In genomic region chr9:57523754-57524153, GRCm38 (mm10) we compare ENCODE assay signal across 9 mouse cellular contexts. TPM values are rescaled to one million over a fixed set of nuclear protein-coding genes. Genes with fewer than 3 reads are reported as not detected.
DNase-seq lines count a peak whose midpoint lies in the region; ATAC-seq and TF ChIP-seq lines count a peak whose summit lies in the region.
"Had no signal": no experiment of that assay in that cellular context is flagged by ENCODE, and none has a peak within 500 bp of the region (broad histone marks: within the 10 kb centered on the region; RNA-seq: fewer than 3 reads in every experiment).

No protein-coding gene starts in this region.

- DNase-seq in hindbrain, embryonic 14.5 days (ENCODE audit: low spot score): peak; percentile 80
- DNase-seq in hindbrain, embryonic 10.5 days (ENCODE audit: low spot score): no peak
- DNase-seq in 416B (ENCODE audit: low read depth): peak; percentile 84
- DNase-seq in ES-E14 (ENCODE audit: low read depth, low spot score): no peak
- DNase-seq in forelimb bud, embryonic 11.5 days (ENCODE audit: low read depth, low spot score): peak; percentile 60
- no peak for DNase-seq in yolk sac, embryonic 10.5 days (ENCODE audit: low spot score)
- DNase-seq in thymus, postnatal 14 days: no peak

- peaks cover 24% of the 10 kb centered on the region for H3K4me1 ChIP-seq in hindbrain, embryonic 14.5 days (replicated peaks; ENCODE audit: control insufficient read depth, insufficient read depth, low read length)
- H3K4me1 ChIP-seq in hindbrain, embryonic 10.5 days (replicated peaks): peaks cover 28% of the 10 kb centered on the region
- peaks cover 7 to 8% of the 10 kb centered on the region in 2 experiments for H3K4me1 ChIP-seq in ES-E14 (ENCODE audit: control insufficient read depth in 2 of 2, insufficient read depth in 2 of 2, low read length in 2 of 2, poor library complexity in 1 of 2)

- no peak overlapping the region for H3K9ac ChIP-seq in hindbrain, embryonic 14.5 days
- no peak overlapping the region for H3K9ac ChIP-seq in ES-E14 (ENCODE audit: insufficient read depth, low read depth, low read length, poor library complexity, severe bottlenecking)

- H3K4me2 ChIP-seq in hindbrain, embryonic 14.5 days (replicated peaks): peak overlapping the region; percentile 57

- in situ Hi-C loops in ES-E14 (cut with MboI; ENCODE audit: low sequenced_read_pairs in 2 of 2, unreplicated experiment in 2 of 2): no loop called here

- ATAC-seq in hindbrain, embryonic 14.5 days (ENCODE audit: low FRiP score): no peak
- ATAC-seq in frontal cortex, adult (ENCODE audit: low TSS enrichment): no peak

- H3K27me3 ChIP-seq in hindbrain, embryonic 14.5 days (ENCODE audit: control insufficient read depth, insufficient read depth, low read length): no peaks in the 10 kb centered on the region
- no peaks in the 10 kb centered on the region for H3K27me3 ChIP-seq in hindbrain, embryonic 10.5 days (ENCODE audit: insufficient read depth, poor library complexity, severe bottlenecking)

- H3K9me3 ChIP-seq in hindbrain, embryonic 14.5 days (ENCODE audit: control insufficient read depth, low read length): no peaks in the 10 kb centered on the region
- H3K9me3 ChIP-seq in hindbrain, embryonic 10.5 days: no peaks in the 10 kb centered on the region
- H3K9me3 ChIP-seq in ES-E14 (ENCODE audit: control insufficient read depth, insufficient read depth, low read depth, low read length): no peaks in the 10 kb centered on the region

- H3K4me3 ChIP-seq in hindbrain, embryonic 14.5 days (replicated peaks; ENCODE audit: low read length): no peak overlapping the region
- H3K4me3 ChIP-seq in hindbrain, embryonic 10.5 days: no peak overlapping the region
- H3K4me3 ChIP-seq in ES-E14 (ENCODE audit: insufficient read depth in 1 of 2, low read depth in 1 of 2, low read length in 2 of 2, poor library complexity in 1 of 2, severe bottlenecking in 1 of 2): peak overlapping the region in 1 of 2 experiments; percentile 1; a peak in 2 of 4 replicates

- 77% methylated on average over 1 of the region's 1 CpGs for WGBS in hindbrain, embryonic 14.5 days
- 93% methylated on average over 1 of the region's 1 CpGs for WGBS in hindbrain, embryonic 10.5 days

- no peak overlapping the region for H3K27ac ChIP-seq in hindbrain, embryonic 14.5 days
- H3K27ac ChIP-seq in hindbrain, embryonic 10.5 days: no peak overlapping the region
- H3K27ac ChIP-seq in ES-E14 (ENCODE audit: insufficient read depth, low read depth, low read length, poor library complexity, severe bottlenecking): no peak overlapping the region; the same call in 1 of the 2 replicates

- H3K36me3 ChIP-seq in hindbrain, embryonic 14.5 days (replicated peaks; ENCODE audit: control insufficient read depth, insufficient read depth): no peaks in the 10 kb centered on the region
- H3K36me3 ChIP-seq in hindbrain, embryonic 10.5 days: no peaks in the 10 kb centered on the region; the same call in 1 of the 2 replicates
- peaks cover 2% of the 10 kb centered on the region for H3K36me3 ChIP-seq in ES-E14 (ENCODE audit: control insufficient read depth, insufficient read depth, low read length, poor library complexity, severe bottlenecking)

TF ChIP-seq in ES-E14, 5 proteins besides CTCF, POLR2A, EP300 and RAD21:
- TF ChIP-seq ZNF384 (IDR thresholded peaks at IDR 0.05; ENCODE audit: low read depth, low read length) (no peak), CHD2 (IDR thresholded peaks at IDR 0.05; ENCODE audit: low read depth, low read length) (0 out of 2 replicates have a peak, but pooled peaks have one; percentile 44), ZC3H11A (IDR thresholded peaks at IDR 0.05; ENCODE audit: borderline replicate concordance, low read depth, low read length) (no peak)
TF ChIP-seq in ES-E14: peak in this region for 1.

RNA-seq across cellular contexts. Expression of gene Cox5a, which starts 2.7 kb away (rescaled TPM):
- 956 and 1,017 TPM in 2 replicates for polyA plus RNA-seq in hindbrain, embryonic 14.5 days (2014; fragmentation: Nextera tagmentation; extraction: Ambion mirVana)
- 712 and 781 TPM in 2 replicates for polyA plus RNA-seq in hindbrain, embryonic 10.5 days (2016; fragmentation: Nextera tagmentation; extraction: Ambion mirVana)
- total RNA-seq in ES-E14 (2012; rRNA removed): 390 TPM in 2 replicates

RNA-seq across cellular contexts. Expression of gene Fam219b, which starts 13.6 kb away (rescaled TPM):
- polyA plus RNA-seq in hindbrain, embryonic 14.5 days (2014; fragmentation: Nextera tagmentation; extraction: Ambion mirVana): 21.2 and 23.1 TPM in 2 replicates
- polyA plus RNA-seq in hindbrain, embryonic 10.5 days (2016; fragmentation: Nextera tagmentation; extraction: Ambion mirVana): 16.1 and 16.3 TPM in 2 replicates
- total RNA-seq in ES-E14 (2012; rRNA removed): 10.2 and 10.8 TPM in 2 replicates

RNA-seq across cellular contexts. Expression of gene Rpp25, which starts 19.9 kb away (rescaled TPM):
- polyA plus RNA-seq in hindbrain, embryonic 14.5 days (2014; fragmentation: Nextera tagmentation; extraction: Ambion mirVana): 17.0 and 19.7 TPM in 2 replicates
- polyA plus RNA-seq in hindbrain, embryonic 10.5 days (2016; fragmentation: Nextera tagmentation; extraction: Ambion mirVana): 2.5 and 9.7 TPM in 2 replicates
- total RNA-seq in ES-E14 (2012; rRNA removed): 40.9 and 48.7 TPM in 2 replicates
- total RNA-seq: hematopoietic stem cell, adult 5-6 weeks had no signal

RNA-seq across cellular contexts. Expression of gene Mpi, which starts 28.8 kb away (rescaled TPM):
- 54.7 and 60.0 TPM in 2 replicates for polyA plus RNA-seq in hindbrain, embryonic 14.5 days (2014; fragmentation: Nextera tagmentation; extraction: Ambion mirVana)
- 61.7 and 74.1 TPM in 2 replicates for polyA plus RNA-seq in hindbrain, embryonic 10.5 days (2016; fragmentation: Nextera tagmentation; extraction: Ambion mirVana)
- total RNA-seq in ES-E14 (2012; rRNA removed): 42.3 and 45.2 TPM in 2 replicates

RNA-seq across cellular contexts. Expression of gene Scamp2, which starts 37.0 kb away (rescaled TPM):
- polyA plus RNA-seq in hindbrain, embryonic 14.5 days (2014; fragmentation: Nextera tagmentation; extraction: Ambion mirVana): 44.0 and 45.0 TPM in 2 replicates
- 50.7 and 59.7 TPM in 2 replicates for polyA plus RNA-seq in hindbrain, embryonic 10.5 days (2016; fragmentation: Nextera tagmentation; extraction: Ambion mirVana)
- total RNA-seq in ES-E14 (2012; rRNA removed): 51.7 and 79.6 TPM in 2 replicates

Comparison
In these comparisons a context has a peak if more than half of its experiments do, and no peak if none do; other contexts are left out.
1. DNase-seq: peak in hindbrain, embryonic 14.5 days (single experiment), 416B (single experiment) and forelimb bud, embryonic 11.5 days (single experiment); none in hindbrain, embryonic 10.5 days (single experiment), ES-E14 (single experiment), yolk sac, embryonic 10.5 days (single experiment) and thymus, postnatal 14 days (single experiment).